Mouse (Mus musculus): Measurements from ENCODE around the gene C2cd2l. TPM values are rescaled to one million over a fixed set of nuclear protein-coding genes. Genes with fewer than 3 reads are reported as not detected.
"Not testable (repeated sequence)": the region's sequence is repeated elsewhere in the genome, so short reads cannot be mapped to it uniquely, and the experiment has no call there.

Gene C2cd2l
- polyA plus RNA-seq, 2 experiments = 7.5 to 19.6 TPM

DNA sequence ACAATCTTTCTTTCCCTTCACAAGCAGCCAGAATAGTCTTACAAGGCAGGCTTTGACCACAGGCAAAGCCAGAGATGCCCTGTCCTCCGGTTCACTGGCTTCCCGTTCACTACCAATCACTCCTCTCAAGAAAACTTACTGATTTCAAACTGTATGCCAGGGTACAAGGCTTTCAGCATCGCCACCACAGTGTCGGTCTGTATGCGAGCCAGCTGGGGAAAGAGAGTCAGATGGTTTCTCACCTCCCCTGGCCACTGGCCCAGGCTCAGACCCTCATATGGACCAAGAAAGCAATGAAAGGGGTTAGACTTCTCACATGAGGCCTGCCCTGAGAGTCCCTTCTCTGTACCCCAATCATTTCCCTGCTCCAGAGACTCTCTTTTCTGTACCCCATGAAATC, 21.4 kb upstream of the C2cd2l start:
- peaks cover 16% of the 10 kb centered on the region for H3K4me1 ChIP-seq (ENCODE audit: control insufficient read depth, insufficient read depth, low read length)
- H3K9ac ChIP-seq (ENCODE audit: low read depth, low read length, severe bottlenecking) = no peak overlapping the region
- H3K27ac ChIP-seq (replicated peaks; ENCODE audit: low read depth, low read length) = no peak overlapping the region
- H3K4me3 ChIP-seq (replicated peaks; ENCODE audit: low read length) = no peak overlapping the region
- no peak for DNase-seq (ENCODE audit: low spot score)
- peaks cover 39% of the 10 kb centered on the region for H3K36me3 ChIP-seq (ENCODE audit: control insufficient read depth, insufficient read depth, low read length)
- H3K27me3 ChIP-seq (ENCODE audit: control insufficient read depth, insufficient read depth, low read length) = no peaks in the 10 kb centered on the region
- no peaks in the 10 kb centered on the region for H3K9me3 ChIP-seq (ENCODE audit: control insufficient read depth, low read length)
- no peak overlapping the region for H3K4me2 ChIP-seq (replicated peaks; ENCODE audit: low read depth, low read length, severe bottlenecking)
- TF ChIP-seq POLR2A (IDR thresholded peaks at IDR 0.05; ENCODE audit: borderline replicate concordance, extremely low read depth, insufficient read depth, insufficient read length) = no peak
- no peak for ATAC-seq (ENCODE audit: low FRiP score, low read depth)
- WGBS = 91% methylated on average over 5 of the region's 5 CpGs

DNA sequence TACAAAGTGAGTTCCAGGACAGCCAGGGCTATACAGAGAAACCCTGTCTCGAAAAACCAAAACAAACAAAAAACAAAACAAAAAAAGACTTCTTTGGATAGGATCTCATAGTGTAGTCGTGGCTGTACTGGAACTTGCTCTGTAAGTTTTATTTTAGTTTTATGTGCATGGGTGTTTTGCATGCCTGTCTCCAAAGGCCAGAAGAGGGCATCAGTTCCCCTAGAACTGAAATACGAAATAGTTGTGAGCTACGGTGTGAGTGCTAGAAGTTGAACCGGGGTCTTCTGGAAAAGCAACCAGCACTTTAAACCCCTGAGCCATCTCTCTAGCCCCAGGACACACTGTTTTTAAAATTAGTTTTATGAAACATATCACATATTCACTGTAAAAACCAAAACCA, 18.5 kb upstream of the C2cd2l start:
- peaks cover 36% of the 10 kb centered on the region for H3K36me3 ChIP-seq (ENCODE audit: control insufficient read depth, insufficient read depth, low read length)

DNA sequence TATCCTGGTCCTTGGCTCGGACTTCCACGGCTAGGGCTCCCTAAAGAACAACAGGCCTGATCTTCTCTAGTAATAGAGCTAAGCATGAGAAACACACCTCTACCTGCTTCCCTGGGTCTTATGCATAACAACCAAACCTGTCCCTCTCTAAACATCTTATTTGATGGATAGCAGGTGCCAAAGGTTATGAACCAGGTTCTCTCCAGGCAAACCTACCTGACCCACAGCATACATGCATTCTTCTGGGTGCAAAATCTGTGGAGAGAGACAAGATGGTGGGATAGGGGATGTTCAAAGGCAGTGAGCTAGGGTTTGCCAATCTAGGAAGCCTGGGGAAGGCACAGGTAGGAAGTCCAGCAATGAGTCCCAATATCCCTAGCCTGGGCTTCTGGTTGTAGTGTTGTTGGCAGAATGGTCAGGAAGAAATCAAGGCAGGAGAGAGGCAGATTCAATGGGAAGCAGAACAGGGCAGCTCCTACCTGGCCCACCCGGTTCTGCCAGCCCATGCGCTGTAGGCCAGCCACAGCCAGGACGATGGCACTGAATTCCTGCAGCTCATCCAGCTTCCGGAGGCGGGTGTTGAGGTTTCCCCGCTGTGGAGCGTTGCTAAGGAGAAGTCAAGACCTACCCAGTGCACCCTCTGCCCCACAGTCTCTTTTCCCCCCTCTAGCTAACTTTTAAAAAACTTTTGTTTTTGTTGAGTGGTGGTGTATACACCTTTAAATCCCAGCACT, 17.5 kb upstream of the C2cd2l start:
- TF ChIP-seq POLR2A (IDR thresholded peaks at IDR 0.05; ENCODE audit: borderline replicate concordance, extremely low read depth, insufficient read depth, insufficient read length) = no peak
- peak overlapping the region; percentile 28; the same call in 1 of the 2 replicates for H3K9ac ChIP-seq (ENCODE audit: low read depth, low read length, severe bottlenecking)
- no peak for DNase-seq (ENCODE audit: low spot score)
- H3K27ac ChIP-seq (replicated peaks; ENCODE audit: low read depth, low read length) = no peak overlapping the region
- 69% methylated on average over 9 of the region's 9 CpGs for WGBS
- no peak for ATAC-seq (ENCODE audit: low FRiP score, low read depth)
- H3K4me2 ChIP-seq (replicated peaks; ENCODE audit: low read depth, low read length, severe bottlenecking) = peak overlapping the region; percentile 80; the same call in 1 of the 2 replicates
- H3K9me3 ChIP-seq (ENCODE audit: control insufficient read depth, low read length) = no peaks in the 10 kb centered on the region
- H3K27me3 ChIP-seq (ENCODE audit: control insufficient read depth, insufficient read depth, low read length) = no peaks in the 10 kb centered on the region
- peak overlapping the region; percentile 60; the same call in 1 of the 2 replicates for H3K4me3 ChIP-seq (replicated peaks; ENCODE audit: low read length)
- peaks cover 12% of the 10 kb centered on the region for H3K4me1 ChIP-seq (ENCODE audit: control insufficient read depth, insufficient read depth, low read length)
- peaks cover 46% of the 10 kb centered on the region for H3K36me3 ChIP-seq (ENCODE audit: control insufficient read depth, insufficient read depth, low read length)

More for the DNA sequence above, 18.5 kb upstream of the C2cd2l start:
- 81% methylated on average over 5 of the region's 5 CpGs for WGBS
- Histone ChIP-seq H3K4me1 (ENCODE audit: control insufficient read depth, insufficient read depth, low read length) (peaks cover 16% of the 10 kb centered on the region), H3K9me3 (ENCODE audit: control insufficient read depth, low read length) (no peaks in the 10 kb centered on the region), H3K27me3 (ENCODE audit: control insufficient read depth, insufficient read depth, low read length) (no peaks in the 10 kb centered on the region), H3K4me3 (replicated peaks; ENCODE audit: low read length) (no peak overlapping the region), H3K9ac (ENCODE audit: low read depth, low read length, severe bottlenecking) (no peak overlapping the region), H3K4me2 (replicated peaks; ENCODE audit: low read depth, low read length, severe bottlenecking) (no peak overlapping the region), H3K27ac (replicated peaks; ENCODE audit: low read depth, low read length) (no peak overlapping the region)
- DNase-seq (ENCODE audit: low spot score) = no peak
- ATAC-seq (ENCODE audit: low FRiP score, low read depth) = no peak
- no peak for TF ChIP-seq POLR2A (IDR thresholded peaks at IDR 0.05; ENCODE audit: borderline replicate concordance, extremely low read depth, insufficient read depth, insufficient read length)

DNA sequence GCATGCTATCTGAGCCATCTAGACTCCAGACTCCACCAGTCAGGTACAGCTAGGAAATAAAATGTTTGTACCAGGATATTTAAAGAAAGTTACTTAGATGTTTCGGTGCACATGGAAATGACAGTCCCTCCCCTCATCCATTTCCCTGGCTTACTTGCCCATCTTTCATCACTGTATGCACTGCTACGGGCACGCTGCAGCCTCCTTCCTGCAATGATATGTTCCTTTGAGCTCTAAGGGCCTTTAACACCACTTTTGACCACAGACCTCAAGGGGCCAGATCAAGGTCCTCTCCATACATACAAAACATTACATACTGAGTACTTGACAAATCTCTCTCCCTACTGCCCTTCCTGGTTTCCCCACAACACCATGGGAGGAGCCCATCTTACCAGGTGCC, 16.9 kb upstream of the C2cd2l start:
- Histone ChIP-seq H3K4me2 (replicated peaks; ENCODE audit: low read depth, low read length, severe bottlenecking) (peak overlapping the region; percentile 80), H3K27me3 (ENCODE audit: control insufficient read depth, insufficient read depth, low read length) (no peaks in the 10 kb centered on the region), H3K4me3 (replicated peaks; ENCODE audit: low read length) (peak overlapping the region; percentile 60), H3K36me3 (ENCODE audit: control insufficient read depth, insufficient read depth, low read length) (peaks cover 53% of the 10 kb centered on the region), H3K9ac (ENCODE audit: low read depth, low read length, severe bottlenecking) (no peak overlapping the region), H3K4me1 (ENCODE audit: control insufficient read depth, insufficient read depth, low read length) (peaks cover 12% of the 10 kb centered on the region; the same call in 1 of the 2 replicates), H3K27ac (replicated peaks; ENCODE audit: low read depth, low read length) (no peak overlapping the region), H3K9me3 (ENCODE audit: control insufficient read depth, low read length) (no peaks in the 10 kb centered on the region)
- WGBS = 81% methylated on average over 3 of the region's 3 CpGs
- TF ChIP-seq POLR2A (IDR thresholded peaks at IDR 0.05; ENCODE audit: borderline replicate concordance, extremely low read depth, insufficient read depth, insufficient read length) = no peak
- DNase-seq (ENCODE audit: low spot score) = no peak
- ATAC-seq (ENCODE audit: low FRiP score, low read depth) = no peak

DNA sequence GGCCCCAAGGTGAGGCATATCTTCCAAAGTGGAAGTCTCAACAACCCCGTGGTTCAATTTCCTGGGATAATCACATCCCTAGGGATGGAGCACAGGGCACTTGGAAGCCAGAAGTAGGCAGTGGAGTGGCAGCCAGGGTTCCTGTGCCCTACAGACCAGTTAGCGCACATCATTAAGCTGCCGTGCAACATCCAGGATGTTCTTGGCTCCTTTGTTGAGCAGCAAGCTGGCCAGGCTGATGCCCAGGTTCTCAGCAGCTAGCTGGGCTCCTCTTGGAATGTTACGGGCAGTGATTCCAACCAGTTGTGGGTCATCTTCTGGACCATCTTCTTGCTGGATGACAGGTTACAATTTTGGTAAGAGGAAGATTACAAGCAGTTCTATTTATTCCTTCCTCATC, 16.4 kb upstream of the C2cd2l start:
- H3K9ac ChIP-seq (ENCODE audit: low read depth, low read length, severe bottlenecking); H3K27me3 ChIP-seq (ENCODE audit: control insufficient read depth, insufficient read depth, low read length); H3K27ac ChIP-seq (replicated peaks; ENCODE audit: low read depth, low read length); H3K9me3 ChIP-seq (ENCODE audit: control insufficient read depth, low read length); DNase-seq (ENCODE audit: low spot score); ATAC-seq (ENCODE audit: low FRiP score, low read depth): not testable (repeated sequence)
- Histone ChIP-seq H3K4me3 (replicated peaks; ENCODE audit: low read length) (peak overlapping the region; percentile 60), H3K4me2 (replicated peaks; ENCODE audit: low read depth, low read length, severe bottlenecking) (peak overlapping the region; percentile 80), H3K36me3 (ENCODE audit: control insufficient read depth, insufficient read depth, low read length) (peaks cover 55% of the 10 kb centered on the region), H3K4me1 (ENCODE audit: control insufficient read depth, insufficient read depth, low read length) (peaks cover 12% of the 10 kb centered on the region; the same call in 1 of the 2 replicates)
- WGBS = 18% methylated on average over 3 of the region's 4 CpGs
